Mouse (Mus musculus) ES-Bruce4 (cell line): ENCODE measurements around the gene Bud13.

Experiments used
- CTCF ChIP-seq: IDR thresholded peaks from one replicate; pipeline ENCODE4 v1.8.1; 2011; ENCODE audit warnings: low read depth, low read length
- POLR2A ChIP-seq: IDR thresholded peaks from one replicate; pipeline ENCODE4 v1.8.1; 2011; ENCODE audit warnings: low read length; ENCODE audit not compliant: insufficient read depth

DNA sequence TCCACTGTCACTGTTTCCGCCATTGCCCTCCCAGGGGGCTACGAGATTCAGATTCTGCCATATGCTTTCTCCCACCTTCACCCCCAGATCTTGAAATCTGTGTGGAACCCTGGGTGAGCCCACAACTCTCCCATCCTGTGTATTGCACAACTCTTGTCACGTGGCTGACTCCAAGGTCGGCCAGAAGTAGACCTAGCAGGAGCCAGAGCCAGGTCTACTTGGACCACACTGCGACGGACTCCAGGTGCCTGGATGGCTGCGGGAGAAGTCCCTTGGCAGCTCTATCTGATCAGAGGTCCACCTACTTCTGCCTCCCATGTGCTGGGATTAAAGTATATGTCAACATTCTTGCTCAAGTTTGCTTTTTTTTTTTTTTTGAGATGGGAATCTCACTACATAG is 21.7 kb upstream of the Bud13 start:
- no peak for TF ChIP-seq CTCF
- TF ChIP-seq POLR2A: no peak
